Mouse (Mus musculus) ES-E14 (cell line): Measurements from ENCODE around the gene March7.

Experiments
- CHD2 ChIP-seq: IDR thresholded peaks from 2 replicates; pipeline ENCODE4 v1.6.1; 2014; ENCODE audit warnings: mild to moderate bottlenecking, low read depth, low read length, inconsistent platforms
- HCFC1 ChIP-seq: IDR thresholded peaks from 2 replicates; pipeline ENCODE4 v1.6.1; 2012; ENCODE audit warnings: low read length, inconsistent platforms, borderline replicate concordance; ENCODE audit not compliant: insufficient read depth
- MAFK ChIP-seq: IDR thresholded peaks from 2 replicates; pipeline ENCODE4 v1.6.1; 2014; ENCODE audit warnings: mild to moderate bottlenecking, low read depth, low read length, inconsistent platforms; ENCODE audit not compliant: insufficient read depth
- ZC3H11A ChIP-seq: IDR thresholded peaks from 2 replicates; pipeline ENCODE4 v1.6.1; 2012; ENCODE audit warnings: low read depth, mild to moderate bottlenecking, inconsistent platforms, low read length, borderline replicate concordance

GRCm38 (mm10) chr2:60221236-60221635 is 11.5 kb downstream of the March7 start:
- TF ChIP-seq ZC3H11A = no peak
- no peak for TF ChIP-seq CHD2
- TF ChIP-seq HCFC1 = no peak
- TF ChIP-seq MAFK = no peak
